Mouse (Mus musculus): ENCODE measurements around the gene Spata32. TPM values are rescaled to one million over a fixed set of nuclear protein-coding genes. Genes with fewer than 3 reads are reported as not detected.
A peak's percentile ranks its signal among the peaks of the same experiment; 100 is the strongest.

Spata32 gene
- polyA plus RNA-seq, 1 experiment = not detected

DNA sequence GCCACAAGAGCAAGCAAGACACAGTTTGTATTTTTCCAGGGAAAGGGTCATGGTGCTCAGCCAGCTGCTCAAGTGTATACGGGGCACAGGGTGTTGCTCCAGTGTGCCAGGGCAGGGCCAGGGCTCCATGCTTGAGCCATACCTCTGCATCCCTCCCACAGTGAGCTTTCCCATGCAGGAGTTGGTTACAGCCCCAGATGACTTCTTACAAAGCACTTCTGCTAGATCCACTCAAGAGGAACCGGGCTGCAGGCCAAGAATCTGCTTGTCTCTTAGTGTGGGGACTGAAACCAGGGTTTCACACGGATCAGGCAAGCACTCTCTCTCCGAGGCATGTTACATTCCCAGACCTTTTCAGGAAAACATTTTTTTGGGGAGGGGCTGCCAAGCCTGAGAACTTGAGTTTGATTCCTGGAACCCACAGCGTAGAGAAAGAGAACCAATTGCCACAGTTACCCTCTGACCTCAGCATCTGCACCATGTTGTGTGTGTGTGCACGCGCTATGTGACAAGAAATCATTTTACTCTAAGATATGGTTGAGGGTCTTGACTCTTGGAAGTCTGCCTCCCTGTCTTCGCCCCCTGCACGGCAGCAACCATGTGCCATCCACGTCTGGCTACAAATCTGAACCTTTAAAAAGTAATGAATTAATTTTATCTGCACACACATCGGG, 29.4 kb upstream of the Spata32 start:
- Histone ChIP-seq H3K4me1 (ENCODE audit: control insufficient read depth, insufficient read depth, low read length) (peaks cover 28% of the 10 kb centered on the region), H3K4me3 (replicated peaks; ENCODE audit: extremely low read depth, low read depth, low read length) (no peak overlapping the region)
- WGBS = 55% methylated on average over 11 of the region's 11 CpGs
- peak; percentile 84 for DNase-seq
- TF ChIP-seq POLR2A (IDR thresholded peaks at IDR 0.05; ENCODE audit: borderline replicate concordance, extremely low read depth, low read depth, low read length) (no peak), CTCF (IDR thresholded peaks at IDR 0.05; ENCODE audit: insufficient read depth, low read length) (no peak)

- DNase-seq = no peak
- 28% methylated on average over 4 of the region's 4 CpGs for WGBS
- Histone ChIP-seq H3K4me3 (replicated peaks; ENCODE audit: extremely low read depth, low read depth, low read length) (no peak overlapping the region), H3K4me1 (ENCODE audit: control insufficient read depth, insufficient read depth, low read length) (peaks cover 23% of the 10 kb centered on the region)
- TF ChIP-seq POLR2A (IDR thresholded peaks at IDR 0.05; ENCODE audit: borderline replicate concordance, extremely low read depth, low read depth, low read length) = no peak
- no peak for TF ChIP-seq CTCF (IDR thresholded peaks at IDR 0.05; ENCODE audit: insufficient read depth, low read length)
Observed at GRCm38 (mm10) chr11:103246731-103247290, 28.6 kb upstream of the Spata32 start.

DNA sequence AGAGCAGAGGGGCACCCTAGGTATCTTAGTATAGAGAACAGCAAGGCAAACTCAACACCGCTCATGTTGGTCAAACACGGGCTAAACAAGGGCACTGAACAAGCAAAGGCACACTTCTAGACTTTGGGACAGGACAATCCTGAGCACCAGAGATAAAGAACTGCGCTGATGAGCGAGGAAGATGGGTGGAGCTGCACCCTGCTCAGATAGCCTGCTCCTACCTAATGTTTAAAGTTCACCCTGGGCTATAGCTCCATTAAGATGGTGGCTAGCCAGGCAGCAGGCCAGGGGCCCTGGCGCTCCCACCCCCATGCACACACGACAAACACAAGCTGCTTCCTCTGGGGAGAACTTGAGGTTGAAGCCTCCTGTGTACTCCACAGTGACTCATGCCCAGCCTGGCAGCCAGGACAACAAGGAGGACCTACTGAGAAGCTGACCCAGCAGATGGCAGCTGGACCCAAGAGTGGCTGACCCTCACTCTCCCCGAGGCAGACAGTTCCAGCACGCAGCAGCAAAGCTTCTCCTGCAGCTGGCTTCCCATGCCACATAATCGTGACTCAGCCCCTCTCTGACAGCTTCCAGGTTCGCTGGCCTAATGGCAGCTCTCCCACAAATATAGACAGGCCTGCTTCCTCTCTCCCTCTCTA, 28.0 kb upstream of the Spata32 start:
- DNase-seq = no peak
- Histone ChIP-seq H3K4me1 (ENCODE audit: control insufficient read depth, insufficient read depth, low read length) (peaks cover 23% of the 10 kb centered on the region), H3K4me3 (replicated peaks; ENCODE audit: extremely low read depth, low read depth, low read length) (no peak overlapping the region)
- TF ChIP-seq POLR2A (IDR thresholded peaks at IDR 0.05; ENCODE audit: borderline replicate concordance, extremely low read depth, low read depth, low read length) (no peak), CTCF (IDR thresholded peaks at IDR 0.05; ENCODE audit: insufficient read depth, low read length) (no peak)
- 45% methylated on average over 10 of the region's 10 CpGs for WGBS

DNA sequence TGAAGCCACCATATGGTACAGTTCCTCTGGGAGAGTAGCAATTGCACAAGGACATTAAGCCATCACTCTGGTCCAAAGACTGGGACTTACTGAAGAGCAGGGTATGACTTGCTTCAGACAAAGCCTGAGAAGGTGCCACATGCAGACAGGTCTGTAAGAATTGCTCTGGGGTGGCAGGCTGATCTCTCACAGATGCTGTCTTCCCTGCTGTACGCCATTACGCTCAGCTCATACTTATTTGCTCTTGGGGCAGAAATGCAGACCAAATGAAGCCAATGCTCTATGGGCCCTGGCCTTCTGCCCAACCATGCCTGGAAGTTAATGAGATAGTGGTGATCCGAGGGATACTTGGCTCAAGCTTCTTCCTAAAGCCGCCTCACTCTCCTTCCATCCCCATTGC, 26.6 kb upstream of the Spata32 start:
- H3K4me3 ChIP-seq (replicated peaks; ENCODE audit: extremely low read depth, low read depth, low read length) = no peak overlapping the region
- no peak for TF ChIP-seq CTCF (IDR thresholded peaks at IDR 0.05; ENCODE audit: insufficient read depth, low read length)
- no peak for TF ChIP-seq POLR2A (IDR thresholded peaks at IDR 0.05; ENCODE audit: borderline replicate concordance, extremely low read depth, low read depth, low read length)
- peaks cover 23% of the 10 kb centered on the region for H3K4me1 ChIP-seq (ENCODE audit: control insufficient read depth, insufficient read depth, low read length)
- 75% methylated on average over 4 of the region's 4 CpGs for WGBS
- DNase-seq = no peak

GRCm38 (mm10) chr11:103240740-103241139, 22.5 kb upstream of the Spata32 start:
- no peak for DNase-seq
- 41% methylated on average over 7 of the region's 7 CpGs for WGBS
- Histone ChIP-seq H3K4me1 (ENCODE audit: control insufficient read depth, insufficient read depth, low read length) (peaks cover 3% of the 10 kb centered on the region), H3K4me3 (replicated peaks; ENCODE audit: extremely low read depth, low read depth, low read length) (no peak overlapping the region)
- no peak for TF ChIP-seq POLR2A (IDR thresholded peaks at IDR 0.05; ENCODE audit: borderline replicate concordance, extremely low read depth, low read depth, low read length)
- no peak for TF ChIP-seq CTCF (IDR thresholded peaks at IDR 0.05; ENCODE audit: insufficient read depth, low read length)

DNA sequence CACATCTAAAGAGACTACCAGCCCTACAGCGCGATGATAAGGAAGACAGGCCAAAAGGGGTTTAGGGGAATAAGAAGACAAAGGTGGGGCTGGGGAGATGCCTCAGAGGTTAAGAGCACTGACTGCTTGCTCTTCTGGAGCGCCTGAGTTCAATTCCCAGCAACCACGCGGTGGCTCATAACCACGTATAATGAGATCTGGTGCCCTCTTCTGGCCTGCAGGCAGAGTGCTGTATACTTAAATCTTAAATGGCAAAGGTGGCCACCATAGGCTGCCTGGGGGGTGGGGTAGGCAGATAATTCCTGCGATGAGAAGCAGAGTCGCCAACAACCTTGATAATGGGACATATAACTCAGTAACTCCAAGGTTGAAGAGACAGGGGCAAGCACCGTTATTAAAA, 19.5 kb upstream of the Spata32 start:
- 88% methylated on average over 9 of the region's 9 CpGs for WGBS
- TF ChIP-seq CTCF (IDR thresholded peaks at IDR 0.05; ENCODE audit: insufficient read depth, low read length) (no peak), POLR2A (IDR thresholded peaks at IDR 0.05; ENCODE audit: borderline replicate concordance, extremely low read depth, low read depth, low read length) (no peak)

DNA sequence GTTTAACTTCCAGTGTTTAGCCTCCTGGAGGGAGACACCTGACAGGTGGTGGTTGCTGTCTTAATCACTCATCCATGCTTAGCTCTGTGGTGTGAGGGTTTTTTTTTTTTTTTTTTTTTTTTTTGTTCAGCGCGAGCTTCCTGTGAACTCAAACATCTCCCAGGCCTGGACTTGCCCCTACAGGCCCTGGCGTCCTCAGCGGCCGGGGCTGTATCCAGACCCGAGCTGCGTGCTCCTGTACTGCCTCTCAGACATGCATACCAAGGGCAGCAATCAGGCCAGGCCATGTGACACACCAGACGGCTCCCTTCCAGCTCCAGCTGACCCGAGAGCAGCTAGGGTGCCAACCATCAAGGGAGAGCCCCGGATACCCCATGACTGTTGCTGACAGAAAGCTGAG, 18.7 kb upstream of the Spata32 start:
- no peak for TF ChIP-seq POLR2A (IDR thresholded peaks at IDR 0.05; ENCODE audit: borderline replicate concordance, extremely low read depth, low read depth, low read length)
- no peak for TF ChIP-seq CTCF (IDR thresholded peaks at IDR 0.05; ENCODE audit: insufficient read depth, low read length)
- Histone ChIP-seq H3K4me1 (ENCODE audit: control insufficient read depth, insufficient read depth, low read length) (no peaks in the 10 kb centered on the region), H3K4me3 (replicated peaks; ENCODE audit: extremely low read depth, low read depth, low read length) (no peak overlapping the region)
- DNase-seq = no peak
- WGBS = 79% methylated on average over 10 of the region's 10 CpGs

More for the DNA sequence above, 19.5 kb upstream of the Spata32 start:
- no peaks in the 10 kb centered on the region for H3K4me1 ChIP-seq (ENCODE audit: control insufficient read depth, insufficient read depth, low read length)
- DNase-seq = no peak
- no peak overlapping the region for H3K4me3 ChIP-seq (replicated peaks; ENCODE audit: extremely low read depth, low read depth, low read length)

GRCm38 (mm10) chr11:103236431-103236830, 18.2 kb upstream of the Spata32 start:
- Histone ChIP-seq H3K4me1 (ENCODE audit: control insufficient read depth, insufficient read depth, low read length) (no peaks in the 10 kb centered on the region), H3K4me3 (replicated peaks; ENCODE audit: extremely low read depth, low read depth, low read length) (no peak overlapping the region)
- no peak for TF ChIP-seq CTCF (IDR thresholded peaks at IDR 0.05; ENCODE audit: insufficient read depth, low read length)
- no peak for TF ChIP-seq POLR2A (IDR thresholded peaks at IDR 0.05; ENCODE audit: borderline replicate concordance, extremely low read depth, low read depth, low read length)
- DNase-seq = no peak
- WGBS = 81% methylated on average over 6 of the region's 6 CpGs

DNA sequence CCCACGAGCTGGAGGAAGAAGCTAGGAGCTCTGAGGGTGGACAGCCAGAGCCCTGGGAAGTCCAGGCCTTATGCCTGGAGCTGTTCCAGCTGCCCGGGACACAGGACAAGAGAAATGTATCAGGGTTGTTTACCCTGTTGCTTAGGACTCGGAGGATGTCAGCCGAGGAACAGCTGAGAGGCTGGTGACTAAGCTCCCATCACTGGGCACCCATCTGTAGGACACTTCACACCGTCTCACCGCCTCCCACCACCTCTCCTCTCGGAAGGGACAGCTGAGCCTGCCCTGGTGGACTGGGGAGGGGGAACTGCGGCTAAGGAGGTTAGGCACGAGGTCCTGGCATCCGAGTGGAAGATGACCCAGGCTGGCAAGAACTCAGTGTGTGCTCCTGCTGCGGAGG, 17.5 kb upstream of the Spata32 start:
- TF ChIP-seq POLR2A (IDR thresholded peaks at IDR 0.05; ENCODE audit: borderline replicate concordance, extremely low read depth, low read depth, low read length) (no peak), CTCF (IDR thresholded peaks at IDR 0.05; ENCODE audit: insufficient read depth, low read length) (no peak)
- H3K4me3 ChIP-seq (replicated peaks; ENCODE audit: extremely low read depth, low read depth, low read length) = no peak overlapping the region
- H3K4me1 ChIP-seq (ENCODE audit: control insufficient read depth, insufficient read depth, low read length) = no peaks in the 10 kb centered on the region
- no peak for DNase-seq
- WGBS = 48% methylated on average over 11 of the region's 11 CpGs

DNA sequence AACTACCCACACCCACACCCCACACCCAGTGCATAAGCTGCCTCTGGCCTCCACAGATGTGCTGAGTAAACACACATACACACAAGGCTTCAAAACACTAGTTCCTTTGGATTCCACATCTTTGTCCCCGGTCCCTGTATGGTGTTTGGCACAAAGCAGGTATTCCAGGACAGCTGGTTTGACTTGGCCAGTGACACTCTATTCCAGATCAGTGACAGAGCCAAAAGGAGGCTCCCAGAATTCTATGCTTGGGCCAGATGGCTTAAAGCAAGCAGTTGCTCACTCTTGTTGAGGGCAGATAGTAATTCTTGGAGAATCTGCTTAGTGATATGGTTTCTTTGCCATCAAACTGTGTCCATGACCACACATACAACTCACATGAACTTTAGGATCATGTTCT, 16.2 kb upstream of the Spata32 start:
- TF ChIP-seq CTCF (IDR thresholded peaks at IDR 0.05; ENCODE audit: insufficient read depth, low read length) (no peak), POLR2A (IDR thresholded peaks at IDR 0.05; ENCODE audit: borderline replicate concordance, extremely low read depth, low read depth, low read length) (no peak)
- 63% methylated on average over 1 of the region's 1 CpGs for WGBS
- DNase-seq = no peak
- Histone ChIP-seq H3K4me3 (replicated peaks; ENCODE audit: extremely low read depth, low read depth, low read length) (no peak overlapping the region), H3K4me1 (ENCODE audit: control insufficient read depth, insufficient read depth, low read length) (no peaks in the 10 kb centered on the region)

All from lung, adult 2 months (tissue).